Mouse (Mus musculus) ovary, postnatal 14 days (tissue): ENCODE results near the gene Smoc1.

ENCODE experiments used
- DNase-seq: peaks from one replicate; pipeline ENCODE4 v3.0.0; 2022; ENCODE audit warnings: low spot score

Smoc1 gene

DNA sequence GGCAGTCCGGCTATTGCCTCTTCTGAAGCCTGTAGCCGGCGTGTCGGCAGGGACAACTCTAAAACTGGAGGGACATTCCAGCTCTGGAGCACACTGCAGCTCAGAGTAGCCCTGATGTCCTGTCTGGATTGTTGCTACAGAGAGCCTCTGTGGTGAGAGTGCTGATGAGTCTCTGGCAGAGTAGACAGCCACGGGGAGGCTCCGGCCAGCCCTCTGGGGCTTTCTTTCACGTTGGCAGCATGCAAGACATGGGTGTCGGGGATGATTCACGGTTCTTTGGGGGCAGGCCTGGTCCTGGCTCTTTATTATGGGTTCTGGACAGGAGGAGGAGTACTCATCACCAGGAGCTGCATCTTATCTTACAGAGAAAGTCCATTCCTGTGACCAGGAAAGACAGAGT, 140.5 kb downstream of the Smoc1 start:
- DNase-seq, result no peak

DNA sequence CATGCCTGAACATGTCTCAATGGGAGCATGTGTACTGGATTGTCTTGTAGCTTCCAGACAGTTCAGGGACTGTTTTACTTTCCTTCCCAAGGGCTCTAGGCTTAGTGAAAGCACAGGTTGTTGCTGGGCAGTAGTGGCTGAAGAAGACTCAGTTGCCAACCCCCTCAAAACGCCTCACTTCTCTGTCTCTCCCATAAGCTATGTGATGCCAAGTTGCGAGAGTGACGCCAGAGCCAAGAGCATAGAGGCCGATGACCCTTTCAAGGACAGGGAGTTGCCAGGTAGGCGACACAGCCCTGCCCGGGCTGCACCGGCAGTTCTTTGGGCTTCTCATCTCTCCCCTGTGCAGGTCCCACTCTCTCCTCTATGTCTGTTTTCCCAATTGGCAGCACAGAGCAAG, 141.4 kb downstream of the Smoc1 start:
- no peak for DNase-seq

DNA sequence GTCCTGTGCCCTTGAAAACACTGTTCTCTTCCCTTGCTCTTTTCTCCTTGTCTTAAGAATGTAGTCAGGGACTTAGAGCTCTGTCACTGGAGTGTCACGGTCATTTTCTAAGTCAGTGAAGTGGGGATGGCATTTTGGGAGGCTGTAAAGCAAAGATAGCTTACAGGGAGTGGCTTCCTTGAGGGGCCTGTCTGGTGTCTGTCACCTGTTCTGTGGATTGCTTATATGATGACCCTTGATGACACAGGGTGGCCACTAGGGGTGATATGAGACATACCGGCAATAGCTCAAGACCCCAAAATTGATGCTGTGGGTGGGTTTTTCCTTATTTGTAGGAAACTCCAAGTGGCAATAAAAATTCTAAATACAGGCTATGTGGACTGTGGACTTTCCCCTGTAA, 141.9 kb downstream of the Smoc1 start:
- DNase-seq, result no peak

DNA sequence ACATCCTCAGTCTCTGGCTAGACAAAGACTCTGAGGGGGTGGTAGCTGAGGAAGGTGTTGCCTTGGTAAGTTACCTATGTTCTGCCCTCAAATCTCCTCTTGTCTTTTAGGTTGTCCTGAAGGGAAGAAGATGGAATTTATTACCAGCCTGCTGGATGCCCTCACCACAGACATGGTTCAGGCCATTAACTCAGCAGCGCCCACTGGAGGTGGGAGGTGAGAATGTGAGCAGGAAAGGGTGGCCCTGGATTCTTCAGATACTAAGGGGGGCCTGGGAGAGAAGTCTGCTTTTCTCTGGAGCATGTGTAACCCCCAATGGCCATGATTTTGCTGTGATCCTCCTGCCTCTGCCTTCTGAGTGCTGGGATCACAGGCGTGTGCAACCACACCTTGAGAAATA, 143.5 kb downstream of the Smoc1 start:
- DNase-seq, result no peak

DNA sequence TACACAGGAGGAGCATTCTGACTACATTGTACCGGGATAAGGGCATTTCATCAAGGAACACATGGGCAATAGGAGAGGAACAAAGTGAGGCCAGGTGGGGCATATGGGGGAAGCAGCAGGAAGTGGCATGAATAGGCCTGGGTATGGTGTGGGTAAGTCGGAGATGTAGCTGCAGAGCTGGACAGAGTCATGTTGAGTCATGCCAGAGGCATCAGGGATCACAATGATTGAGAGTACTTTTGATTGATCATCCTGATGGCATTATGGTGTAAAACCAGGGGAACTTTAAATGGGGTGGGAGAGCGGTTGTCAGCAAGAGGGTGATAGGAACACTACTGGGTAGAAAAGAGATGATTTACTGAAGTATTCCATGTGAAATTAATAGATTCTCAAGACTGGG, 146.4 kb downstream of the Smoc1 start:
- DNase-seq, result no peak

DNA sequence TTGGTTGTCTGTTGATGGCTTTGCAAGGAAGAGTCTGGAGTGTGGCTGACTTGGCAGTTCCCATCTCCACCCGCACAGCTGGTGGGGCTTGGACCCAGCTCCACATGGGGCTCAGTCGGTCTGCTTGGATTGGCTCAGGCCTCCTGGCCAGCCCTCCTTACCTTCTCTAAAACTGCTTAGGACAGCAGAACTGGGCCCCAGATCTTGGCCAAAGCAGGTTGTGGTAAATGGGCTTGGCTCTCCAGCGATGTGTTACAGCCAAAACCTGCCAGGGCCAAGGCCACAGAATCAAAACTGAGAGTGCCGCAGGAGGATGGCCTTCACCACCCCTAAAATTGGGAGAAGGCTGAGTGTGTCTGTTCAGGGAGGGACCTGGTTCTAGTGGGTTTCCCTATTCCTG, 147.3 kb downstream of the Smoc1 start:
- no peak for DNase-seq

DNA sequence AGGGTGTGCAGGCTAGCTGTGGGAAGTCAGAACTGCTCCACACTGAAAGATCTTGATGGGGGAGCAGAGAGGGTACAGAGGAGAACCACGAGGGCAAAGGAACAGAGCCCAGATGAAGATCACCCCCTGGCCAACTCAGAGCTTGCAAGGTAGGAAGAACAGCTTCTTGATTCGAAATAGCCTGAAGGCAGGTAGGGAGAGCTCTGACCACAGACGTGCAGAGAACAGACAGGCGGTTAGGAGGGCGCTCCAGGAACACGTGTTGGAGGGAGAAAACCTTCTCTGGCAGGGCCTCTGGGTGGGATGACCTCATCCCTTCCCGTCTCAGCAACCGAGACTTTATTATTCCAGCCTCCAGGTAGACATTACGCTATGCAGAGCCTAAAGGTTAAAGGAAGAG, 148.6 kb downstream of the Smoc1 start:
- DNase-seq, result no peak

DNA sequence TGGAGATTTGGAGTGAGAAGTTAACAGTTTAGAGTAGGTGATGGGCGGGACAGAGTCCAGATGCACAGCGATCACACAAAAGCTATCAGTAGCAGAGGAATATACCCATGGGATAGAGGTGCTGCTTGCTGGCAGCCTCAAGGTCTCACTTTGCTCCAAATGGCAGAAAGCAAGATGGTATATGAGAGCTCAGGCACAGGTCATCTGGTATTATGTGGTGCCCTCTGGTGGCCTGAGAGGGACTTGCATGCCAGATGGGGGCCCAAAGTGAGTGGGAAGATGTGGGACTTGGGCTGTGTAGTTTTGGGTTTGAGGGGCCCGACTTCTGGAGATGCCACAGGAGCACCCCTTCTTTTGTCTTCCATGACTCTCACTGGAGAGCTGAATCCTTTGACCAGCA, 155.5 kb downstream of the Smoc1 start:
- peak; percentile 57 for DNase-seq

DNA sequence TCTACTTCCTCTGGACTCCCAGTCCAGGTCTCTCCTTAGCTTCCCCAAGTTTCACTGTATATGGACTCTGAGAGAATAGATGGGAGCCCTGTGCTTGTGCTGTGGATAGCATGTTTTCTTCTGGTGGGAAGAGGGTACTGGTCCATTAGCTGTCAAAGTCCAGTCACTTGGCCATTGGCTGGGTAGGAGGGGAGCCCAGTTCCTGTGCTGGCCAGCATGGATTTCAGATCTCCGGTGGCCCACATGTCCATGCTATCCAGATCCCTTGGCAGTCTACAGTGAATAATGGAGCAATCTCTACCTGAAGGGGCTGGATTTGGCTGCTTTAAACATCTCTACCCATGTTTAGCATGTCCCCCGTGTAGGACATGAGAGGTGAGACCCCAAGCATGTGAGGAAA, 158.4 kb downstream of the Smoc1 start:
- no peak for DNase-seq

DNA sequence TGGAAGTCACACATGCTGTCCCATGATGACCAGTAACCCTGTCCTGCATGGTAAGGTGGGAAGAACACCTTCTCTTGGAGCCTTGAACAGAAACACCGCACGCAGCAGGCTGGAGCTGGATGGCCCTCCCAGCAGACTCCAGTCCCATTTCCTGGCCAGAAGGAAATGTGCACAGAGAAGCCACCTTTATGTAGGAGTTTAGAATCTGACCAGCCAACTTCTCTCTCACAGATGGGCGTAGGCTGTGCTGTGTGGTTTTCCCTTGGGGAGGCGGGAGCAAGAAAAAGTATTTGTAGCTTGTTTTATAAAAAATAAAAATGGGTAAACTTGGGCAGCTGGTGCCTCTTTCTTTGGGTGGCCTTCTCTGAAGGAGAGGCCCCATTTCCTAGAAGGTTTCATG, 159.5 kb downstream of the Smoc1 start:
- no peak for DNase-seq

DNA sequence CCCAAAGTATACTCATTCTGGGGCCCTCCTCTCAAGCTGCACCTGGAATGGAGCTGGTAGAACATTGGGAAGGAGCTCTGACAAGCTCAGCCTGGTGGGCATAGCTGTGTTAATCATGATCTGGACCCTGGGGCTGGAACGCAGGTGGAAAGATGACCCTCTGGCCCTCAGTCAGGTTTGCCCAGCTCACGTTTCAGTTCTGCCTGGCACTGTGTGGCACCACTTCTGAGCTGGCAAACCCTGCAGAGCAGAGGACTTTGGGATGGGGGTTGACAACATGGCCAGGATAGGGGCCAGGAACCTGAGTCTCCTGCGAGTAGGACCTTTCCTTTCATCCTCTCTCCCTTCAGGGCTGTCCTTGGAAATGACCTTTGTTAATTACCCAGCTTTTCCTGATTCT, 160.1 kb downstream of the Smoc1 start:
- no peak for DNase-seq

DNA sequence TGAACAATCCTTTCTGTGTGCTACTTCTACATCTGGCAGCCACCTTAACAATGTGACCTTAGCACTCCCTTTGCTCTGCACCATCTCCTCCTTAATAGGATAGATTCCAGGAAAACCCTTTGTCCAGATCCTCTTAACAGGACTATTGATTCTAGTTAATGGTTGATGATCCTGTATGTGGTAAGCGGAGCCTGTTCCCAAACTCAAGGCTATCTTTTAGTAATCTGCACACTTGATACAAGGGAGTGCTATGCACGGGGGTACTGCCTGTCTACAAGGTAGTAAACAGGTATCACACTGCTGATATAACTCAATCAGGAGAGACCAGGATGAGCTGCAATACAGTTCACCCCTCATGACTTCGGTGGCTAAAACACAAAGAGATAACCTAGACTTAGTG, 161.8 kb downstream of the Smoc1 start:
- no peak for DNase-seq

DNA sequence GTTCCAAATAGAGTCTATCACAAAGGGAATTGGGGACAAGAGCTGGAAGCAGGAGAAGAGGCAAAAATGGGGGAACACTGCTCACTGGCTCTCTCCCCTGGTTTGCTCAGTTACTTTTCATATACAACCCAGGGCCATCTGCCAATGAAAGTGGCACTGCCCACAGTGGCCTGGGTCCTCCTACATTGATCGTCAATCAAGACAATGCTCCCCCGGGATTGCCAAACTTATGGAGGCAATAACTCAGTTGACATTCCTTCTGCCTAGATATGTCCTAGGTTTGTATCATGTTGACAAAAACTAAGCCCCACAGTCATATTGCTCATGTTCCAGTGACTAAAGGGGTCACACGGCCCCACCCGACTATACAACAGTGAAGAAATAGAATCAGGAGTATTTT, 162.4 kb downstream of the Smoc1 start:
- DNase-seq, result no peak

DNA sequence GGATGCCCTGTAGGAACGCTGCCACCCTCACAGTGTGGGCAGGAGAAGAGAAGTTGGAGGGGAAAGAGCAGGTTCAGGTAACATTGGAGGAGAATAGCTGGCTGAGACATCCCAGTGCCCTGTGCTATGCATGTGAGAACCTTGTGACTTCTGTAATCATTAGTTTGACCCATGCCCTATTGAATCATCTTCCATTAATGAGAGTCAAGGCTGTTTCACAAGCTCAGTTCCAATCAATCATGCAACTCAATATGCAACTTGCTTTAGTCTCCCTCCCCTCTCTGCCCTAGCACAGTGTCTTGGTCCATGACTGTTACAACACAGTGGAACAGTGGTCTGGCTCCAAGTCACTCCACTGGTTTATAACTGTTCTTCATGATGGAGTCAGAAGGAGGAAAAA, 163.0 kb downstream of the Smoc1 start:
- DNase-seq, result no peak

DNA sequence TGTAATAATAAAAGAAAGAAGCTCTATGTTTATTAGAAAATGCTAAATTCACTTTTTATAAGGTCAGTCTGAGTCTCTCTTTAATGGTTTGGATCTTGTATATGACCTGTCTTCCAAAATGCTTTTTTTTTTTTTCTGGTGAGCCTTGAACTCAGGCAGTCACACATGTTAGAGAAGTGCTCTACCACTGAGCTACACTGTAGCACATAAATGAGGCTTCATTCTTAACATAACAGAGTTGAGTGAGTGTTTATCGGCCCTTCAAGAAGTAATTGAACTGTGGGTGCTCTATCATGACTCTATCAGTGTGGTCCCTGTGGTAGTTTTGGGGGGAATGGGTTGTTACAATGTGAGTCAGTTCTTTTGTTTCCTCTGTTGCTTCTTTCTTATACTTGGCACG, 167.4 kb downstream of the Smoc1 start:
- DNase-seq, result no peak

DNA sequence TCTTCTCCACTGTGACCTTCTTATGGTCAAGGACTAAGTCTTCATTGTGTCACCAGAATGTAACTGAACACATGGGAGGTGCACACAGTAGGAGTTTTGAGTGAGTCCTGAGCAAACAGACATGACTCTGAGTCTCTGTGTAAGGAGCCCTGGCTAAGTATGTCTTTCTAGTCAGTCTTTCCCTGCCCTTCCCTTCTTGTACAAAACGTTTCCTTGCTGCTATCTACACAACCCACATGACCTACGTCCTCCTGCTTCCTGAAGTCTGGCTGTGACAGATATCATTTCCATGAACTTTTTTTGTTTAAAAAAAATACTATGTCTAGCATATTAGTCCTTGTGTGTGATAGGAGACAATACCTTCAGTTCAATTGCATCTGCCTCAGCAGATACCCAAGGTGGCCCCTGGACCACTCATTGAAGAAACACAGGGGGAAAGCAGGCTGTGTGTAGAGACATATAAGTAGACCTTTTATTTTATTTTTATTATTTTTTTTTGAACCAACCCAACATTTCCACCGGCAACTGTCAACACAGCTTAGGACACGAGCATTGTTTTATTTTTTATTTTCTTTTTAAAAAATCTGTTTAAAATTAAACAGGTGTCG, 171.0 kb downstream of the Smoc1 start:
- DNase-seq, result no peak

DNA sequence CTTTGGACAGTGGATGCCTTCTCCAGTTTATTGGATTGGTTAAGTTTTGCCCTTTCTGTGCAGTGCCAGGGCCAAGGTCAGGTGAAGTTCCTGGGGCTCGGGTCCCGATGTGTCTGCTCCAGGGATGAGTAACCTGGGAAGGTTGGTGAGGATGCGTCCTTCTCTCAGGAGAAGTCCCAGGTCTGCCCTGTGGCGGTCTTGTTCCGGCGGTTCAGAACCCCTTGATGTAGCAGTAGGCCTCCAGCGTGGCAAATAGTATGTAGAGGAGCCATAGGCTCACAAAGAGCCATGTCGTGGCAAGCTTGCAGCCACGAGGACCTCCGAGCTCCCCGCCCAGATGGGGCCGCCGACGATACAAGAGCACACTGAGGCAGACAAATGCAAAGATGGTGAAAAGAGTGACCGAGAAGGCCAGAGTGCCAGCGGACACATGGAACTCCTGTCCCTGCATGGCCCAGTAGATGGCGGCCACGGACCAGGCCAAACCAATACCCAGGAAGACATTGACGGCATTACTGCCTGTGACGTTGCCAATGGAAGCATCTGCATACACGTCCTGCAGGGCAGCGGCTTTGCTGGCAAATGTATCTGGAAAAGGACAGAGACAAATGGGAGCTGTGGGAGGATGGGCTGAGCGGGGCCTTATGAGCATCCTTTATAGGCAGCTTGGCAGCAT, 172.8 kb downstream of the Smoc1 start:
- peak; percentile 48 for DNase-seq

DNA sequence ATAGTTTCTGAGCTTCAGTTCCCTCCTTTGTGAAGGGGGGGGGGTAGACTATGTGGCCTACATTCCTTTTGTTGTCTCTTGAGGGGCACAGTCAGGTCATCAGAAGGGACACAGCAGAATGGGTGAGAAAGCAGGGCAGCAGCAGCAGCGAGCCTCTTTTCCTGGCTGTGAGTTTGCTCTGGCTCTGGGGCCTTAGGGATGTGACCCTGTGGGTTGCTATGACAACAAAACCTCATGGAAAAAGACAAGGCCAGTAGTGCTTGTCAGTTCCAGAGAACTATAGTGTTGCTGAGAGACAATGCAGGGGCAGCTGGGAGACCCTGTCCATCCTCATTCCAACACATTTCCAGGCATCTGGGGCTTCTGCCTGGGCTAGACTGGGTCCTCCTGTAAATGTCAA, 176.6 kb downstream of the Smoc1 start:
- DNase-seq, result no peak

DNA sequence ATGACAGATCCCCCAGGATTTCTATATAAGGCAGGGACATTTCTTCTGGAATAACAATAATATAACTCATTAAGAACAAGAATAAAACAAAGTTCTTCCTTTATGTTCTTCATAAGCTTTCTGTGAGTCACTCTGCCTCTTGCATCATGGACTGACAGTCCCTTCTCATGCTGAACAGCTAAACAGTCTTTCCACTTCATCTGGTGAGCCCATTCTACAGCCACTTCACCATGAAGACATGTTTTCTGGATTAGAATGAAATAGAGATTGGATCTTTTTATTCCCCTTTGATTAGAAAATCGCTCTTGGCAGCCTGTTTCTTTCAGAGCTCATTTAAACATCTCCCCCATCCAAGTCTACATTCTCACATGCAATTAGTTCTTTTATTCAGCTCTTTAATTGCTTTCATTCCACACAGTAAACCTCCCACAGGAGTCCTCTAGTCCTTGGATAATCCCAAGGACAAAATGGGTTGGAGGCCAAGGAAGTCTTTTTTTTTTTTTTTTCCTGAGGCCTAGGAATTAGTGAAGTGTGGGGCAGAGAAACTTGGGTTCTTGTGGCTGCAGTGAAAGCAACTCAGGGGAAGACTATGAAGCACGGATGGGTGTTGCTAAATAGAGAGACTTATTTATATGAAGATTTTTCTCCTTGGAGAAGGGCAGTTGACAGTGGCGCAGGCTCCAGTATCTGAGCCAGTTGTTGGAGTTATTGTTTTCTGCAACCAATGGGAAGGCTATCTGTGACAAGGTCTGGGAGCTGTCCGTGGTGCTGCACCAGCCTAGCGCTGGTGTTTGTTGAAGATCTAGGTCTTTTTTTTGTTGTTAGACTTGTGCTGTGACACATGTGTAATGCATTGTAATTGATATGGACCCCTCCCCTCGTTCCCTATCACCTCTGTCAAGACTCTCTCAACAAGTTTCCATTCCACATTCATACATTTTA, 179.3 kb downstream of the Smoc1 start:
- peak; percentile 36 for DNase-seq

DNA sequence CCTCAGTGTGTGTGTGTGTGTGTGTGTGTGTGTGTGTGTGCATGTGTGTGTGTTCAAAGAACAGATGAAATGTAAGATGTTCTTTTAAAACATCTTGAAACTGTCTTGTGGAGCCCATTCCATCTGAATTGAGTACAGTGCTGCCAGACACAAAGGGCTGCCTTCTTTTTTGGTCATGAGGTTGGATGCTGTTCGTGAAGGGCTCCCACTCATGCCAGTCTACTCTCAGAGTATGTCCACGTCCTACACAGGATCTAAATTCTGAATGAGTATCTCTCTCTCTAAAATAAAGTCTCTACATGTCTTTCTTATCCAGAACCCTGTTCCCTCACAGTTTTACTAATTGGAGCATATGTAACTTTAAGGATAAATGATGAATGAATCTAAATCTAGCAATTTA, 182.0 kb downstream of the Smoc1 start:
- DNase-seq, result no peak

DNA sequence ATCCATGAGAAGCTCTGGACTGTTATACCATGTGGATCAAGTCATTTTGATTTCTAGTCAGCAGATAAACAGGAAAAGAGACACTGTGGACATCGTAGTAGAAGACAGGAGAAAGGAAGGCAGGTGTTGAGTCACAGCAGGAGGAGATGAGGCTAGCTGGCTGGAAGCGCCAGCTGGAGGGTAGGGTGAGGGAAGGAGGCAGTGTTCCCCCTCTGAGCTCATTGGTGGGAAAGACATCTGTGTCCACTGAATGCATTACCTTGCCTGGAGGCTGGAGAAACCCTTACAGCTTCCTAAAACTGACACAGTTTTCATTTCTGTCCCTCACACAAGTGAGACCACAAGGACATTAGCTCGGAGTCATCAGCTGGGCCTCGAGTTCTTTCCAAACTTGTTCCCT, 192.7 kb downstream of the Smoc1 start:
- DNase-seq, result no peak

DNA sequence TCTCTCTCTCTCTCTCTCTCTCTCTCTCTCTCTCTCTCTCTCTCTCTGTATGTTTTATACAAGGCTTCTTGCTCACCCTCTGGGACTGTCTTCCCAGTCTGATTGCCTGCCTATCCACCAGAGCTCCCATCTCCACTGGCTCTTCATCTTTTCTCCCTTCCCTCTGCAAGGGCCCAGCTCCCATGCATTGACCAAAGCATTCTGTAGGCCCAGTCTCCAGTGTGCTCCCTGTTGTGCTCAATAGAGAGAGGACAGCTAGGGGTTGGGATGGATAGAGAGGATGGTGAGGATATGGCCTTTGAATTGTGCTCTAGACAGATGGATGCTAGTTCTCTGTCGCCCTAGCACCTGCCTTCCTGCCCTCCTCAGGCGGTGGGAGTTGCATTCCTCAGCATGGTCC, 196.7 kb downstream of the Smoc1 start:
- no peak for DNase-seq

DNA sequence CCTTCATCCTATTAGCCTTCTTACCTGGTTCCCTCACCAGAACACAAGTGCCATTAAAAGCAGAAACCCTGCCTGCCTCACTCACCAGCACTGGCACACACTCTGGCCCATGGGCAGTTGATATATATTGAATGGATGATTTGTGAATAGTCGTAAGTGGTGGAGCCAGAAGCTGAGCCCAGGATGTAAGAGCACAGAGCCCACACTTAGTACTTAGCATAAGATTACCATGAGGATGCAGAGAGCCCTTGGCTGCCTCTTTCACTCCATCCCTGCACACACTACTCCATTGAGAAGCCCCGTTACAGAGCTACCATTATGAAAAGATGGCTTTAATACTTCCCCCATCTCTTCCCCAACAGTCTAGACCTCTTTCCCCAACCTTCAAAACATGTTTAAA, 198.2 kb downstream of the Smoc1 start:
- DNase-seq, result no peak
